Mouse (Mus musculus) ES-E14 (cell line): ENCODE measurements around the gene Ankrd9. TPM values are rescaled to one million over a fixed set of nuclear protein-coding genes. Genes with fewer than 3 reads are reported as not detected.

Source experiments
- DNase-seq: peaks from one replicate; pipeline ENCODE4 v3.0.0-alpha.2; 2013; ENCODE audit warnings: low read depth, low spot score
- H3K27ac ChIP-seq: 2 replicates; pipeline ENCODE4 v1.5.1; 2012; ENCODE audit warnings: low read depth, mild to moderate bottlenecking, low read length, moderate library complexity, mixed read lengths; ENCODE audit not compliant: poor library complexity, insufficient read depth, severe bottlenecking
- H3K36me3 ChIP-seq: 2 replicates; pipeline ENCODE4 v1.6.1; 2012; ENCODE audit warnings: mild to moderate bottlenecking, low read length, moderate library complexity, mixed read lengths; ENCODE audit not compliant: control insufficient read depth, poor library complexity, insufficient read depth, severe bottlenecking
- H3K4me1 ChIP-seq, 2 experiments: fragments of 150-350 bp in 1 of 2; sonication (generic) in 1 of 2; 2 replicates each; pipeline ENCODE4 v1.6.1; 2012; ENCODE audit warnings: low read length in 2 of 2, mild to moderate bottlenecking in 1 of 2, mixed read lengths in 1 of 2; ENCODE audit not compliant: control insufficient read depth in 2 of 2, insufficient read depth in 2 of 2, poor library complexity in 1 of 2
- H3K4me3 ChIP-seq, 2 experiments: fragments of 150-350 bp in 1 of 2; sonication (generic) in 1 of 2; 2 replicates each; pipeline ENCODE4 v1.5.1; 2012; ENCODE audit warnings: low read length in 2 of 2, low read depth in 1 of 2, mild to moderate bottlenecking in 1 of 2, mixed read lengths in 1 of 2; ENCODE audit not compliant: insufficient read depth in 1 of 2, poor library complexity in 1 of 2, severe bottlenecking in 1 of 2
- H3K9ac ChIP-seq: 2 replicates; pipeline ENCODE4 v1.6.1; 2012; ENCODE audit warnings: low read depth, mild to moderate bottlenecking, low read length, mixed read lengths; ENCODE audit not compliant: poor library complexity, insufficient read depth, severe bottlenecking
- H3K9me3 ChIP-seq: fragments of 150-350 bp; sonication (generic); 2 replicates; pipeline ENCODE4 v1.6.1; 2012; ENCODE audit warnings: low read depth, mild to moderate bottlenecking, low read length; ENCODE audit not compliant: control insufficient read depth, insufficient read depth
- CHD2 ChIP-seq: IDR thresholded peaks from 2 replicates; pipeline ENCODE4 v1.6.1; 2014; ENCODE audit warnings: mild to moderate bottlenecking, low read depth, low read length, inconsistent platforms
- HCFC1 ChIP-seq: IDR thresholded peaks from 2 replicates; pipeline ENCODE4 v1.6.1; 2012; ENCODE audit warnings: low read length, inconsistent platforms, borderline replicate concordance; ENCODE audit not compliant: insufficient read depth
- MAFK ChIP-seq: IDR thresholded peaks from 2 replicates; pipeline ENCODE4 v1.6.1; 2014; ENCODE audit warnings: mild to moderate bottlenecking, low read depth, low read length, inconsistent platforms; ENCODE audit not compliant: insufficient read depth
- ZC3H11A ChIP-seq: IDR thresholded peaks from 2 replicates; pipeline ENCODE4 v1.6.1; 2012; ENCODE audit warnings: low read depth, mild to moderate bottlenecking, inconsistent platforms, low read length, borderline replicate concordance
- ZNF384 ChIP-seq: IDR thresholded peaks from 2 replicates; pipeline ENCODE4 v1.6.1; 2012; ENCODE audit warnings: low read depth, low read length, inconsistent platforms
- in situ Hi-C, 2 experiments: fragments of 600-800 bp; cut with MboI; formaldehyde crosslinking; loops; one replicate each; pipeline ENCODE4 v1.15.1; 2025; ENCODE audit warnings: low sequenced_read_pairs in 2 of 2, inconsistent platforms in 1 of 2; ENCODE audit not compliant: unreplicated experiment in 2 of 2
- total RNA-seq: library from RNA; depleted of rRNA; stranded (reverse); fragments of 300-350 nt; gene quantifications from 2 replicates; pipeline ENCODE4 v1.2.3, GENCODE M21; 2012

Ankrd9 gene
- total RNA-seq, 1 experiment: 12.4 TPM

- no peak for DNase-seq
- Histone ChIP-seq H3K4me3 (no peak overlapping the region), H3K27ac (no peak overlapping the region), H3K9ac (no peak overlapping the region), H3K4me1 (peaks cover 0 to 7% of the 10 kb centered on the region in 2 experiments; a peak in 1 of 4 replicates), H3K36me3 (no peaks in the 10 kb centered on the region), H3K9me3 (no peaks in the 10 kb centered on the region)
- TF ChIP-seq HCFC1: no peak
- TF ChIP-seq MAFK: no peak
- no peak for TF ChIP-seq ZC3H11A
- no peak for TF ChIP-seq ZNF384
- TF ChIP-seq CHD2: no peak
- in situ Hi-C loops: no loop called here
Observed at GRCm38 (mm10) chr12:110985141-110985540, 6.3 kb upstream of the Ankrd9 start.

GRCm38 (mm10) chr12:110984598-110984997, 5.8 kb upstream of the Ankrd9 start:
- H3K9me3 ChIP-seq: no peaks in the 10 kb centered on the region
- H3K9ac ChIP-seq: no peak overlapping the region
- peaks cover under 1 to 7% of the 10 kb centered on the region in 2 experiments; a peak in 1 of 4 replicates for H3K4me1 ChIP-seq
- no peak overlapping the region for H3K4me3 ChIP-seq
- no peak for DNase-seq
- in situ Hi-C loops: no loop called here
- no peaks in the 10 kb centered on the region for H3K36me3 ChIP-seq
- TF ChIP-seq MAFK (no peak), ZNF384 (no peak), HCFC1 (no peak), ZC3H11A (no peak), CHD2 (no peak)
- no peak overlapping the region for H3K27ac ChIP-seq

- DNase-seq: no peak
- H3K9me3 ChIP-seq: no peaks in the 10 kb centered on the region
- H3K36me3 ChIP-seq: no peaks in the 10 kb centered on the region
- no peak overlapping the region for H3K4me3 ChIP-seq
- no peak overlapping the region for H3K9ac ChIP-seq
- H3K27ac ChIP-seq: no peak overlapping the region
- in situ Hi-C loops: no loop called here
- H3K4me1 ChIP-seq: peaks cover 3 to 8% of the 10 kb centered on the region in 2 experiments; a peak in 1 of 4 replicates
- no peak for TF ChIP-seq ZC3H11A
- no peak for TF ChIP-seq CHD2
- TF ChIP-seq HCFC1: no peak
- TF ChIP-seq MAFK: no peak
- no peak for TF ChIP-seq ZNF384
Observed at GRCm38 (mm10) chr12:110983714-110984113, 4.9 kb upstream of the Ankrd9 start.

- in situ Hi-C loops: no loop called here
- Histone ChIP-seq H3K4me1 (peaks cover 3 to 8% of the 10 kb centered on the region in 2 experiments; a peak in 1 of 4 replicates), H3K27ac (no peak overlapping the region), H3K9me3 (no peaks in the 10 kb centered on the region), H3K4me3 (no peak overlapping the region), H3K36me3 (no peaks in the 10 kb centered on the region), H3K9ac (no peak overlapping the region)
- no peak for TF ChIP-seq MAFK
- TF ChIP-seq ZC3H11A: no peak
- no peak for TF ChIP-seq CHD2
- no peak for TF ChIP-seq ZNF384
- no peak for TF ChIP-seq HCFC1
- DNase-seq: no peak
Observed at GRCm38 (mm10) chr12:110983083-110983482, 4.2 kb upstream of the Ankrd9 start.
